Mouse (Mus musculus): Measurements from ENCODE around the gene Miga1. TPM values are rescaled to one million over a fixed set of nuclear protein-coding genes. Genes with fewer than 3 reads are reported as not detected.

Miga1 gene
- polyA plus RNA-seq (2017; shearing (Covaris generic)) = 13.1 TPM

GRCm38 (mm10) chr3:152339862-152340557, at the start of gene Miga1:
Gene Miga1, minus strand, starts transcription at chr3:152340407.

GRCm38 (mm10) chr3:152345732-152346632, 5.8 kb upstream of the Miga1 start, which contains the start of gene Usp33:
Gene Usp33, plus strand, starts transcription at chr3:152346478.

GRCm38 (mm10) chr3:152266036-152266421, 74.2 kb downstream of the Miga1 start, which contains the start of gene Nexn:
Gene Nexn, minus strand, starts transcription at chr3:152266350.

Other genes starting within 250 kb of the Miga1 start
- gene Gipc2, start 174.2 kb downstream of the Miga1 start, polyA plus RNA-seq (2017; shearing (Covaris generic)) = not detected
- 49.1 TPM for gene Dnajb4, start 130.1 kb downstream of the Miga1 start, polyA plus RNA-seq (2017; shearing (Covaris generic))
- 152 TPM for gene Fubp1, start 130.0 kb downstream of the Miga1 start, polyA plus RNA-seq (2017; shearing (Covaris generic))
- gene Nexn, start 74.1 kb downstream of the Miga1 start, polyA plus RNA-seq (2017; shearing (Covaris generic)) = not detected
- gene Usp33, start 6.1 kb upstream of the Miga1 start, polyA plus RNA-seq (2017; shearing (Covaris generic)) = 65.5 TPM
- 91.8 TPM for gene Zzz3, start 55.1 kb upstream of the Miga1 start, polyA plus RNA-seq (2017; shearing (Covaris generic))